Comparison of ENCODE assay signal across 16 mouse cellular contexts in genomic region chr2:74354591-74354990, GRCm38 (mm10).
A peak's percentile ranks its signal among the peaks of the same experiment; 100 is the strongest.
DNase-seq lines count a peak whose midpoint lies in the region; ATAC-seq and TF ChIP-seq lines count a peak whose summit lies in the region.
"Had no signal": no experiment of that assay in that cellular context is flagged by ENCODE, and none has a peak within 500 bp of the region (broad histone marks: within the 10 kb centered on the region; RNA-seq: fewer than 3 reads in every experiment).

No protein-coding gene starts in this region.

- H3K36me3 ChIP-seq in forebrain, embryonic 15.5 days: no peaks in the 10 kb centered on the region
- no peaks in the 10 kb centered on the region for H3K36me3 ChIP-seq in forebrain, embryonic 13.5 days (ENCODE audit: poor library complexity, severe bottlenecking)
- H3K36me3 ChIP-seq in embryonic facial prominence, embryonic 11.5 days (replicated peaks; ENCODE audit: control insufficient read depth, insufficient read depth, low read depth, low read length): no peaks in the 10 kb centered on the region
- H3K36me3 ChIP-seq in limb, embryonic 14.5 days (ENCODE audit: control insufficient read depth, insufficient read depth, low read length): no peaks in the 10 kb centered on the region
- H3K36me3 ChIP-seq in hindbrain, embryonic 10.5 days: no peaks in the 10 kb centered on the region
- H3K36me3 ChIP-seq: liver, embryonic 13.5 days; neural tube, embryonic 15.5 days; stomach, embryonic 15.5 days had no signal

- H3K4me1 ChIP-seq in forebrain, embryonic 15.5 days: no peaks in the 10 kb centered on the region
- 0 out of 2 replicates have a peak, but pooled peaks cover 6% of the 10 kb centered on the region for H3K4me1 ChIP-seq in forebrain, embryonic 13.5 days
- no peaks in the 10 kb centered on the region for H3K4me1 ChIP-seq in embryonic facial prominence, embryonic 11.5 days (ENCODE audit: control insufficient read depth, insufficient read depth, low read length)
- peaks cover 6% of the 10 kb centered on the region for H3K4me1 ChIP-seq in limb, embryonic 14.5 days (ENCODE audit: control insufficient read depth, insufficient read depth, low read length)
- H3K4me1 ChIP-seq in hindbrain, embryonic 10.5 days (replicated peaks): no peaks in the 10 kb centered on the region
- H3K4me1 ChIP-seq: liver, embryonic 13.5 days; megakaryocyte, embryonic 14.5 days; neural tube, embryonic 15.5 days; stomach, embryonic 15.5 days had no signal

- 0 out of 2 replicates have a peak, but pooled peaks have one; percentile 23 for ATAC-seq in forebrain, embryonic 15.5 days (replicated peaks)
- ATAC-seq in forebrain, embryonic 13.5 days: no peak
- no peak for ATAC-seq in embryonic facial prominence, embryonic 11.5 days (replicated peaks; ENCODE audit: insufficient number of reproducible peaks, low FRiP score, low TSS enrichment, low read depth)
- ATAC-seq in limb, embryonic 14.5 days (ENCODE audit: low FRiP score, low read depth): no peak; the same call in 1 of the 2 replicates
- ATAC-seq: forebrain, embryonic 16.5 days had no signal

- H3K27me3 ChIP-seq in forebrain, embryonic 15.5 days: no peaks in the 10 kb centered on the region
- no peaks in the 10 kb centered on the region for H3K27me3 ChIP-seq in forebrain, embryonic 13.5 days
- no peaks in the 10 kb centered on the region for H3K27me3 ChIP-seq in embryonic facial prominence, embryonic 11.5 days (ENCODE audit: control insufficient read depth, insufficient read depth, low read length)
- no peaks in the 10 kb centered on the region for H3K27me3 ChIP-seq in limb, embryonic 14.5 days (ENCODE audit: control insufficient read depth, insufficient read depth, low read length)
- no peaks in the 10 kb centered on the region for H3K27me3 ChIP-seq in hindbrain, embryonic 10.5 days (ENCODE audit: insufficient read depth, poor library complexity, severe bottlenecking)
- H3K27me3 ChIP-seq: liver, embryonic 13.5 days; neural tube, embryonic 15.5 days; stomach, embryonic 15.5 days had no signal

- H3K27ac ChIP-seq in forebrain, embryonic 15.5 days (replicated peaks): no peak overlapping the region
- H3K27ac ChIP-seq in forebrain, embryonic 13.5 days: no peak overlapping the region
- H3K27ac ChIP-seq in embryonic facial prominence, embryonic 11.5 days (replicated peaks; ENCODE audit: low read depth, low read length): no peak overlapping the region
- H3K27ac ChIP-seq in limb, embryonic 14.5 days (replicated peaks; ENCODE audit: low read depth, low read length): no peak overlapping the region
- H3K27ac ChIP-seq in hindbrain, embryonic 10.5 days: no peak overlapping the region
- H3K27ac ChIP-seq: liver, embryonic 13.5 days; neural tube, embryonic 15.5 days; stomach, embryonic 15.5 days had no signal

- no peak overlapping the region for H3K4me3 ChIP-seq in forebrain, embryonic 15.5 days
- no peak overlapping the region for H3K4me3 ChIP-seq in forebrain, embryonic 13.5 days
- no peak overlapping the region for H3K4me3 ChIP-seq in embryonic facial prominence, embryonic 11.5 days (ENCODE audit: low read depth, low read length)
- H3K4me3 ChIP-seq in limb, embryonic 14.5 days (replicated peaks; ENCODE audit: low read length): no peak overlapping the region
- H3K4me3 ChIP-seq in hindbrain, embryonic 10.5 days: no peak overlapping the region
- H3K4me3 ChIP-seq: liver, embryonic 13.5 days; neural tube, embryonic 15.5 days; stomach, embryonic 15.5 days had no signal

- no peak for TF ChIP-seq POLR2A in limb, embryonic 14.5 days (IDR thresholded peaks at IDR 0.05; ENCODE audit: borderline replicate concordance, extremely low read depth, insufficient read depth, insufficient read length)

- H3K4me2 ChIP-seq in forebrain, embryonic 15.5 days (replicated peaks): no peak overlapping the region
- H3K4me2 ChIP-seq in forebrain, embryonic 13.5 days: no peak overlapping the region
- no peak overlapping the region for H3K4me2 ChIP-seq in embryonic facial prominence, embryonic 11.5 days (ENCODE audit: low read depth, low read length)
- no peak overlapping the region for H3K4me2 ChIP-seq in limb, embryonic 14.5 days (replicated peaks; ENCODE audit: low read depth, low read length, severe bottlenecking)
- H3K4me2 ChIP-seq: liver, embryonic 13.5 days; neural tube, embryonic 15.5 days; stomach, embryonic 15.5 days had no signal

- no peak overlapping the region for H3K9ac ChIP-seq in forebrain, embryonic 15.5 days (replicated peaks)
- no peak overlapping the region for H3K9ac ChIP-seq in forebrain, embryonic 13.5 days
- no peak overlapping the region for H3K9ac ChIP-seq in embryonic facial prominence, embryonic 11.5 days (replicated peaks; ENCODE audit: low read length)
- no peak overlapping the region for H3K9ac ChIP-seq in limb, embryonic 14.5 days (ENCODE audit: low read depth, low read length, severe bottlenecking)
- H3K9ac ChIP-seq: liver, embryonic 13.5 days; neural tube, embryonic 15.5 days; stomach, embryonic 15.5 days had no signal

- peak; percentile 23 for DNase-seq in embryonic facial prominence, embryonic 11.5 days (ENCODE audit: low spot score)
- peak; percentile 60 for DNase-seq in layer of hippocampus, adult 8-10 months (ENCODE audit: low spot score in 2 of 2)
- DNase-seq in limb, embryonic 14.5 days (ENCODE audit: low spot score): peak; percentile 52
- DNase-seq in hindbrain, embryonic 10.5 days (ENCODE audit: low spot score): no peak
- DNase-seq in cerebellum, adult 18-20 months: no peak
- no peak for DNase-seq in spleen, postnatal 10 days (ENCODE audit: low spot score in 2 of 2)
- DNase-seq: adrenal gland, postnatal 25 days; cerebellum, postnatal 25 days; kidney, adult 2 months; liver, embryonic 13.5 days had no signal

- WGBS in forebrain, embryonic 15.5 days: 50% methylated on average over 8 of the region's 8 CpGs
- 66% methylated on average over 8 of the region's 8 CpGs for WGBS in forebrain, embryonic 13.5 days
- WGBS in embryonic facial prominence, embryonic 11.5 days: 59% methylated on average over 8 of the region's 8 CpGs
- WGBS in limb, embryonic 14.5 days: 55% methylated on average over 8 of the region's 8 CpGs
- WGBS in hindbrain, embryonic 10.5 days: 74% methylated on average over 8 of the region's 8 CpGs

- no peaks in the 10 kb centered on the region for H3K9me3 ChIP-seq in forebrain, embryonic 15.5 days
- H3K9me3 ChIP-seq in forebrain, embryonic 13.5 days (replicated peaks): no peaks in the 10 kb centered on the region
- no peaks in the 10 kb centered on the region for H3K9me3 ChIP-seq in embryonic facial prominence, embryonic 11.5 days (replicated peaks; ENCODE audit: control insufficient read depth, low read length)
- H3K9me3 ChIP-seq in limb, embryonic 14.5 days (ENCODE audit: control insufficient read depth, low read length): no peaks in the 10 kb centered on the region
- H3K9me3 ChIP-seq in hindbrain, embryonic 10.5 days: no peaks in the 10 kb centered on the region
- H3K9me3 ChIP-seq: liver, embryonic 13.5 days; megakaryocyte, embryonic 14.5 days; neural tube, embryonic 15.5 days; stomach, embryonic 15.5 days had no signal

Comparison
In these comparisons a context has a peak if more than half of its experiments do, and no peak if none do; other contexts are left out.
1. DNase-seq: peak in embryonic facial prominence, embryonic 11.5 days (single experiment), layer of hippocampus, adult 8-10 months (2 of 2) and limb, embryonic 14.5 days (single experiment); none in hindbrain, embryonic 10.5 days (single experiment), cerebellum, adult 18-20 months (0 of 2) and spleen, postnatal 10 days (0 of 2).